Mouse (Mus musculus): ENCODE results near the gene Gm20458. TPM values are rescaled to one million over a fixed set of nuclear protein-coding genes. Genes with fewer than 3 reads are reported as not detected.

The Gm20458 gene
- polyA plus RNA-seq, 1 experiment from 2014 or later, result 10.0 TPM

- 88% methylated on average over 11 of the region's 11 CpGs for WGBS
- no peaks in the 10 kb centered on the region for H3K36me3 ChIP-seq (replicated peaks; ENCODE audit: control insufficient read depth, insufficient read depth)
- H3K4me3 ChIP-seq (replicated peaks; ENCODE audit: low read length), result no peak overlapping the region
- no peaks in the 10 kb centered on the region for H3K9me3 ChIP-seq (ENCODE audit: control insufficient read depth, low read length)
- no peak overlapping the region for H3K9ac ChIP-seq
- no peaks in the 10 kb centered on the region; the same call in 1 of the 2 replicates for H3K4me1 ChIP-seq (replicated peaks; ENCODE audit: control insufficient read depth, insufficient read depth, low read length)
- no peak overlapping the region for H3K4me2 ChIP-seq (replicated peaks)
- no peaks in the 10 kb centered on the region for H3K27me3 ChIP-seq (ENCODE audit: control insufficient read depth, insufficient read depth, low read length)
- ATAC-seq (ENCODE audit: low FRiP score) (no peak), DNase-seq (ENCODE audit: low spot score) (no peak)
- no peak overlapping the region for H3K27ac ChIP-seq
These were observed 55.8 kb downstream of the Gm20458 start for GRCm38 (mm10) chr2:164516592-164516991.

DNA sequence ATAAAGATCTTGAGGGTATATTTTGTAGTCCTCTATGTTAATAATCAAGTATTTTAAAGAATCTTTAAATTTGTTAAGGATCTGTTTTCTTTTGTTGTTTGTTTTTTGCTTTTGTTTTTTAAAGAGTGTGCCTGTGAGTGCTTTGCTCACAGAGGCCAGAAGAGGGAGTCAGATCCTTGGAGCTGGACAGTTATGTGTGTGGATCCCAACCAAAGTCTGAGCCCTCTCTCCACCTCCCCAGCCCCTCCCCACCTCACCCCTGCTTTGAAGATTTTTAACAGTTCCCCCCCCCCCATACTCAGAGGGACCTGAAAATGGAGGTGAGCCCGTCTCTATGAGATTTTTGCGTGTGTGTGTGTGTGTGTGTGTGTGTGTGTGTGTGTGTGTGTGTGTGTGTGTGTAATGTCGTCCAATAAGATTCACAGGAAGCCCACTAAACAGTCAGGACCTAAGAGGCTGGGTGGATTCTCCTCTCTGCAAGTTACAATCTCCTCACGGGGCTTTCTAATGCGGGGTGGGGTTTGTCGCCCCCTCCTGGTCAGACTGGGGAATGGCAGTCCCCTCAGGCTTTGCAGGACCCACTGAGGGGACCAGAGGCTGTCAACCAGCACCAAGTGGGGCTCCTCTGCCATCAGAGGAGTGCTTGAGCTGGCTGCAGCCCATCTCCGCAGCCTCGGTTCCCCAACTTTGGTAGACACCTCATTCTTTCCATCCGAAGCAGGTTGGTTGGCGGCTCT lies 56.9 kb downstream of the Gm20458 start:
- Histone ChIP-seq H3K4me1 (replicated peaks; ENCODE audit: control insufficient read depth, insufficient read depth, low read length) (no peaks in the 10 kb centered on the region; the same call in 1 of the 2 replicates), H3K27me3 (ENCODE audit: control insufficient read depth, insufficient read depth, low read length) (no peaks in the 10 kb centered on the region), H3K36me3 (replicated peaks; ENCODE audit: control insufficient read depth, insufficient read depth) (no peaks in the 10 kb centered on the region), H3K4me2 (replicated peaks) (no peak overlapping the region), H3K27ac (no peak overlapping the region), H3K4me3 (replicated peaks; ENCODE audit: low read length) (no peak overlapping the region), H3K9ac (no peak overlapping the region), H3K9me3 (ENCODE audit: control insufficient read depth, low read length) (no peaks in the 10 kb centered on the region)
- ATAC-seq (ENCODE audit: low FRiP score) (no peak), DNase-seq (ENCODE audit: low spot score) (peak; percentile 40)
- WGBS, result 35% methylated on average over 10 of the region's 10 CpGs

DNA sequence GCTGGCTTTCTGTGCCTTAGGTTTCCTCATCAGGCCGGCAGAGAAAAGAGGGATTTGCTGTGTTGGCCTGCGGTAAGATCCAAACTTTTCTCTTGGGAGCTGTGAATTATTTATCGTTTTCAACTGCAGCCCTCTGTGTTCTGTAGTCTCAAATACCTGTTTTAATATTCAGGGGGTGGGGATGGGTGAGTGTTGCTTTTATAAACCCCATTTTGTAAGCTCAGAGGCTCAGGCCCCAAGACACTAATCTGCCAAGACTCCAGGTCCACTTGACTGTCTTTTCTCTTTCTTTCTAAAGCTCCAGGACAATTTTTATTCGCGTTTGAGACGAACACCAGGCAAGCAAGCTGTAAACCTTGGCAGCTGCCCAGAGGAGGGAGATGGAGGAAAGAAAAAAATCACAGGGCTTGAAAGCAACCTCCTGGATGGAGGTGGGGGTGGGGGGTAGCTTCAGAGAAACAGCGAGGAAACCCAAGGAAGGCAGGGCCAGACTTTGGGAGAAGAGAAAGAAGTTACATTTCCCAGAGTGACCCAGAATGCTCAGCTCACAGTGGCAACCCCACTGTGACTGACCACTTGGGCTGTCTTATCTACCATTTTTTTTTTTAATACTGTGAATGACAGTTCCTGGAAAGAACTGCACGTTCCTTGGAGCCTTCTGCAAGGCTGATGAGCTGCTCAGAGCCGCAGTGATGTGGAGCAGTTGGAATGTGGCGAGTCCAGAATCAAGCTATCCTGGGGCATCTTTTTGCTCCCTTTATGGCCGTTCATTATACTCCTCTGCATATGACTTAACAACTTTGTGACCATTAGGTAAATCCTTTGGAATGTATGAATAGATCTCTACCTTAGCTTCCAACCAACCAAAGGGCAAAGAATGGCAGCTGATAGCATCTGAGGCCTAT lies 57.8 kb downstream of the Gm20458 start:
- no peaks in the 10 kb centered on the region for H3K36me3 ChIP-seq (replicated peaks; ENCODE audit: control insufficient read depth, insufficient read depth)
- no peak overlapping the region for H3K4me3 ChIP-seq (replicated peaks; ENCODE audit: low read length)
- DNase-seq (ENCODE audit: low spot score), result no peak
- H3K27me3 ChIP-seq (ENCODE audit: control insufficient read depth, insufficient read depth, low read length), result no peaks in the 10 kb centered on the region
- no peaks in the 10 kb centered on the region; the same call in 1 of the 2 replicates for H3K4me1 ChIP-seq (replicated peaks; ENCODE audit: control insufficient read depth, insufficient read depth, low read length)
- ATAC-seq (ENCODE audit: low FRiP score), result no peak
- H3K9ac ChIP-seq, result no peak overlapping the region
- H3K4me2 ChIP-seq (replicated peaks), result no peak overlapping the region
- WGBS, result 56% methylated on average over 11 of the region's 11 CpGs
- H3K9me3 ChIP-seq (ENCODE audit: control insufficient read depth, low read length), result no peaks in the 10 kb centered on the region
- no peak overlapping the region for H3K27ac ChIP-seq

- no peak overlapping the region for H3K9ac ChIP-seq
- H3K27me3 ChIP-seq (ENCODE audit: control insufficient read depth, insufficient read depth, low read length), result no peaks in the 10 kb centered on the region
- 79% methylated on average over 6 of the region's 6 CpGs for WGBS
- ATAC-seq (ENCODE audit: low FRiP score), result no peak
- no peaks in the 10 kb centered on the region for H3K36me3 ChIP-seq (replicated peaks; ENCODE audit: control insufficient read depth, insufficient read depth)
- no peaks in the 10 kb centered on the region for H3K9me3 ChIP-seq (ENCODE audit: control insufficient read depth, low read length)
- no peak overlapping the region for H3K4me2 ChIP-seq (replicated peaks)
- no peak overlapping the region for H3K4me3 ChIP-seq (replicated peaks; ENCODE audit: low read length)
- no peak for DNase-seq (ENCODE audit: low spot score)
- H3K27ac ChIP-seq, result no peak overlapping the region
- H3K4me1 ChIP-seq (replicated peaks; ENCODE audit: control insufficient read depth, insufficient read depth, low read length), result no peaks in the 10 kb centered on the region; the same call in 1 of the 2 replicates
These were observed 58.4 kb downstream of the Gm20458 start for GRCm38 (mm10) chr2:164519171-164519526.

DNA sequence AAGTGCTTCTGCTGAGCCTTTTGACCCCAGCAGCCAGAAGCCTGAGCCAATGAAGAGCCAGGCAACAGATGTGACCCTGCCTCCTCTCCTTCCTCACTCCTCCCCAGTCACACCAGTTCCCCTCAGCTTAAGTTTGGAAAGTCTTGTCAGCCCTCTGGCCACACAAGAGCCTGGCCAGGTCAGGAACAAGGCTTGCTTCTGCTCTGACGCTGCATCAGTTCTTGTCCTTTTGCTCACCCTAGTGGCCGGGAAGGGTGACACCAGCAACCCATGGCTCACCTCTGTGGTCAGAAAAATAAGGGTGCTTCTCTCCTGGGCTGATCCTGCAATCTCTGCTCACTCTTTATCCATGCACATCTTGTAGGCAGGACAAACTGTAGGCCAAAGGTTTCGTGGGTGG lies 60.0 kb downstream of the Gm20458 start:
- WGBS, result 8% methylated on average over 3 of the region's 3 CpGs
- Histone ChIP-seq H3K27me3 (ENCODE audit: control insufficient read depth, insufficient read depth, low read length) (no peaks in the 10 kb centered on the region), H3K9me3 (ENCODE audit: control insufficient read depth, low read length) (no peaks in the 10 kb centered on the region), H3K4me2 (replicated peaks) (no peak overlapping the region), H3K4me3 (replicated peaks; ENCODE audit: low read length) (no peak overlapping the region), H3K9ac (no peak overlapping the region), H3K27ac (no peak overlapping the region), H3K36me3 (replicated peaks; ENCODE audit: control insufficient read depth, insufficient read depth) (no peaks in the 10 kb centered on the region), H3K4me1 (replicated peaks; ENCODE audit: control insufficient read depth, insufficient read depth, low read length) (no peaks in the 10 kb centered on the region; the same call in 1 of the 2 replicates)
- DNase-seq (ENCODE audit: low spot score) (no peak), ATAC-seq (ENCODE audit: low FRiP score) (no peak)

GRCm38 (mm10) chr2:164521841-164522240 lies 61.1 kb downstream of the Gm20458 start:
- no peak overlapping the region for H3K4me3 ChIP-seq (replicated peaks; ENCODE audit: low read length)
- H3K4me1 ChIP-seq (replicated peaks; ENCODE audit: control insufficient read depth, insufficient read depth, low read length), result no peaks in the 10 kb centered on the region; the same call in 1 of the 2 replicates
- H3K27me3 ChIP-seq (ENCODE audit: control insufficient read depth, insufficient read depth, low read length), result no peaks in the 10 kb centered on the region
- 0 out of 2 replicates have a peak overlapping the region, but pooled peaks have one; percentile 7 for H3K4me2 ChIP-seq (replicated peaks)
- H3K9me3 ChIP-seq (ENCODE audit: control insufficient read depth, low read length), result no peaks in the 10 kb centered on the region
- no peak for DNase-seq (ENCODE audit: low spot score)
- H3K9ac ChIP-seq, result no peak overlapping the region
- ATAC-seq (ENCODE audit: low FRiP score), result no peak
- no peaks in the 10 kb centered on the region for H3K36me3 ChIP-seq (replicated peaks; ENCODE audit: control insufficient read depth, insufficient read depth)
- 14% methylated on average over 11 of the region's 11 CpGs for WGBS
- H3K27ac ChIP-seq, result no peak overlapping the region

DNA sequence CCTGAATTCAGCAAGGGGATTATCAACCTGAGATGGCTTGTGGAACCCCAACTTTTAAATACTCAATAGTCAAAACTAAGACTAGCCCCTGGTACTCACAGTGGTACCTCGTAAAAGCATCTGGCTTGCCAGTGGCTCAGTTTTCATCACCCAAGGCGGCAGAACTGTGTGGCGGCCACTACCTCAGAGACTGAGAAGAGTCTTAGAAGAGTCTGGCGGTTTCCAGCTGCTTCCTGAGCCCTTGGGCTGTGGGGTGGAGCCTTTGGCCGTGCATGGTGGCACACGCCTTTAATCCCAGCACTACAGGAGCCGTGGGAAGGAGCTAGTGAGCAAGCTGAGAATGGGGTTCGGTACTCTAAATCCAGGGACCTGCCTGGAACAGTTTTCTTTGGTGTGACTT lies 61.5 kb downstream of the Gm20458 start:
- DNase-seq (ENCODE audit: low spot score), result no peak

GRCm38 (mm10) chr2:164523301-164523773 lies 62.6 kb downstream of the Gm20458 start:
- H3K9me3 ChIP-seq (ENCODE audit: control insufficient read depth, low read length), result no peaks in the 10 kb centered on the region
- no peak overlapping the region for H3K4me2 ChIP-seq (replicated peaks)
- no peaks in the 10 kb centered on the region; the same call in 1 of the 2 replicates for H3K4me1 ChIP-seq (replicated peaks; ENCODE audit: control insufficient read depth, insufficient read depth, low read length)
- 80% methylated on average over 10 of the region's 10 CpGs for WGBS
- H3K27ac ChIP-seq, result no peak overlapping the region
- DNase-seq (ENCODE audit: low spot score), result no peak
- ATAC-seq (ENCODE audit: low FRiP score), result no peak
- no peaks in the 10 kb centered on the region for H3K36me3 ChIP-seq (replicated peaks; ENCODE audit: control insufficient read depth, insufficient read depth)
- H3K27me3 ChIP-seq (ENCODE audit: control insufficient read depth, insufficient read depth, low read length), result no peaks in the 10 kb centered on the region
- no peak overlapping the region for H3K4me3 ChIP-seq (replicated peaks; ENCODE audit: low read length)
- no peak overlapping the region for H3K9ac ChIP-seq

More for the DNA sequence above, 61.5 kb downstream of the Gm20458 start:
- 34% methylated on average over 8 of the region's 8 CpGs for WGBS
- no peak overlapping the region for H3K4me3 ChIP-seq (replicated peaks; ENCODE audit: low read length)
- H3K27ac ChIP-seq, result no peak overlapping the region
- H3K9ac ChIP-seq, result no peak overlapping the region
- ATAC-seq (ENCODE audit: low FRiP score), result no peak
- H3K4me2 ChIP-seq (replicated peaks), result no peak overlapping the region
- no peaks in the 10 kb centered on the region for H3K36me3 ChIP-seq (replicated peaks; ENCODE audit: control insufficient read depth, insufficient read depth)
- no peaks in the 10 kb centered on the region; the same call in 1 of the 2 replicates for H3K4me1 ChIP-seq (replicated peaks; ENCODE audit: control insufficient read depth, insufficient read depth, low read length)
- H3K9me3 ChIP-seq (ENCODE audit: control insufficient read depth, low read length), result no peaks in the 10 kb centered on the region
- H3K27me3 ChIP-seq (ENCODE audit: control insufficient read depth, insufficient read depth, low read length), result no peaks in the 10 kb centered on the region

GRCm38 (mm10) chr2:164528557-164528956 lies 67.8 kb downstream of the Gm20458 start:
- Histone ChIP-seq H3K4me1 (replicated peaks; ENCODE audit: control insufficient read depth, insufficient read depth, low read length) (no peaks in the 10 kb centered on the region), H3K4me3 (replicated peaks; ENCODE audit: low read length) (no peak overlapping the region), H3K9ac (no peak overlapping the region), H3K27ac (no peak overlapping the region), H3K4me2 (replicated peaks) (no peak overlapping the region), H3K36me3 (replicated peaks; ENCODE audit: control insufficient read depth, insufficient read depth) (no peaks in the 10 kb centered on the region), H3K9me3 (ENCODE audit: control insufficient read depth, low read length) (no peaks in the 10 kb centered on the region), H3K27me3 (ENCODE audit: control insufficient read depth, insufficient read depth, low read length) (no peaks in the 10 kb centered on the region)
- 76% methylated on average over 5 of the region's 5 CpGs for WGBS
- DNase-seq (ENCODE audit: low spot score) (no peak), ATAC-seq (ENCODE audit: low FRiP score) (no peak)
